Mouse (Mus musculus): ENCODE measurements around the gene Prkd2. TPM values are rescaled to one million over a fixed set of nuclear protein-coding genes. Genes with fewer than 3 reads are reported as not detected.

Gene Prkd2
- polyA plus RNA-seq, 1 experiment from 2014 or later, result 9.9 TPM

- Histone ChIP-seq H3K9ac (peak overlapping the region; percentile 51), H3K4me2 (peak overlapping the region; percentile 97), H3K36me3 (peaks cover 22% of the 10 kb centered on the region), H3K9me3 (replicated peaks) (no peaks in the 10 kb centered on the region), H3K27me3 (no peaks in the 10 kb centered on the region), H3K4me3 (peak overlapping the region; percentile 86), H3K4me1 (replicated peaks) (peaks cover 34% of the 10 kb centered on the region), H3K27ac (peak overlapping the region; percentile 88)
- ATAC-seq (replicated peaks; ENCODE audit: insufficient number of reproducible peaks, insufficient read depth, low FRiP score, low read depth), result 0 out of 2 replicates have a peak, but pooled peaks have one; percentile 2
- 42% methylated on average over 14 of the region's 14 CpGs for WGBS
These were observed 2.5 kb downstream of the Prkd2 start for GRCm38 (mm10) chr7:16845072-16845819.

- Histone ChIP-seq H3K27me3 (no peaks in the 10 kb centered on the region), H3K36me3 (peaks cover 16% of the 10 kb centered on the region), H3K4me2 (peak overlapping the region; percentile 97), H3K4me3 (peak overlapping the region; percentile 86), H3K9me3 (replicated peaks) (no peaks in the 10 kb centered on the region), H3K27ac (peak overlapping the region; percentile 88), H3K4me1 (replicated peaks) (peaks cover 34% of the 10 kb centered on the region), H3K9ac (peak overlapping the region; percentile 51; the same call in 1 of the 2 replicates)
- WGBS, result 42% methylated on average over 10 of the region's 10 CpGs
- ATAC-seq (replicated peaks; ENCODE audit: insufficient number of reproducible peaks, insufficient read depth, low FRiP score, low read depth), result 0 out of 2 replicates have a peak, but pooled peaks have one; percentile 7
These were observed 3.1 kb downstream of the Prkd2 start for GRCm38 (mm10) chr7:16845820-16846167.

GRCm38 (mm10) chr7:16846775-16847174 is 4.1 kb downstream of the Prkd2 start:
- no peak overlapping the region for H3K27ac ChIP-seq
- H3K9ac ChIP-seq, result no peak overlapping the region
- peaks cover 29% of the 10 kb centered on the region for H3K4me1 ChIP-seq (replicated peaks)
- H3K9me3 ChIP-seq (replicated peaks), result no peaks in the 10 kb centered on the region
- WGBS, result 93% methylated on average over 5 of the region's 5 CpGs
- H3K4me2 ChIP-seq, result no peak overlapping the region
- no peak overlapping the region for H3K4me3 ChIP-seq
- no peak for ATAC-seq (replicated peaks; ENCODE audit: insufficient number of reproducible peaks, insufficient read depth, low FRiP score, low read depth)
- no peaks in the 10 kb centered on the region for H3K27me3 ChIP-seq
- H3K36me3 ChIP-seq, result peaks cover 15% of the 10 kb centered on the region

GRCm38 (mm10) chr7:16847507-16847906 is 4.8 kb downstream of the Prkd2 start:
- 82% methylated on average over 19 of the region's 19 CpGs for WGBS
- H3K9me3 ChIP-seq (replicated peaks), result no peaks in the 10 kb centered on the region
- no peak overlapping the region for H3K4me2 ChIP-seq
- no peak overlapping the region for H3K4me3 ChIP-seq
- H3K9ac ChIP-seq, result no peak overlapping the region
- H3K4me1 ChIP-seq (replicated peaks), result peaks cover 24% of the 10 kb centered on the region
- no peaks in the 10 kb centered on the region for H3K27me3 ChIP-seq
- H3K27ac ChIP-seq, result no peak overlapping the region
- H3K36me3 ChIP-seq, result peaks cover 20% of the 10 kb centered on the region
- ATAC-seq (replicated peaks; ENCODE audit: insufficient number of reproducible peaks, insufficient read depth, low FRiP score, low read depth), result no peak

- H3K4me1 ChIP-seq (replicated peaks), result peaks cover 23% of the 10 kb centered on the region
- no peaks in the 10 kb centered on the region for H3K27me3 ChIP-seq
- H3K36me3 ChIP-seq, result peaks cover 28% of the 10 kb centered on the region
- H3K9me3 ChIP-seq (replicated peaks), result no peaks in the 10 kb centered on the region
- WGBS, result 35% methylated on average over 17 of the region's 17 CpGs
- no peak overlapping the region for H3K4me2 ChIP-seq
- ATAC-seq (replicated peaks; ENCODE audit: insufficient number of reproducible peaks, insufficient read depth, low FRiP score, low read depth), result no peak
- no peak overlapping the region for H3K27ac ChIP-seq
- no peak overlapping the region for H3K4me3 ChIP-seq
- H3K9ac ChIP-seq, result no peak overlapping the region
These were observed 5.9 kb downstream of the Prkd2 start for GRCm38 (mm10) chr7:16848579-16848978.

- H3K9ac ChIP-seq, result no peak overlapping the region
- ATAC-seq (replicated peaks; ENCODE audit: insufficient number of reproducible peaks, insufficient read depth, low FRiP score, low read depth), result no peak
- no peaks in the 10 kb centered on the region for H3K4me1 ChIP-seq (replicated peaks)
- H3K4me2 ChIP-seq, result no peak overlapping the region
- no peak overlapping the region for H3K4me3 ChIP-seq
- H3K27ac ChIP-seq, result no peak overlapping the region
- no peaks in the 10 kb centered on the region for H3K27me3 ChIP-seq
- no peaks in the 10 kb centered on the region for H3K9me3 ChIP-seq (replicated peaks)
- H3K36me3 ChIP-seq, result peaks cover 57% of the 10 kb centered on the region
- WGBS, result 82% methylated on average over 4 of the region's 4 CpGs
These were observed 8.9 kb downstream of the Prkd2 start for GRCm38 (mm10) chr7:16851636-16852035.

GRCm38 (mm10) chr7:16853302-16853831 is 10.7 kb downstream of the Prkd2 start:
- Histone ChIP-seq H3K9ac (no peak overlapping the region), H3K4me3 (no peak overlapping the region), H3K4me1 (replicated peaks) (no peaks in the 10 kb centered on the region), H3K27ac (no peak overlapping the region), H3K4me2 (no peak overlapping the region), H3K9me3 (replicated peaks) (no peaks in the 10 kb centered on the region), H3K27me3 (no peaks in the 10 kb centered on the region), H3K36me3 (peaks cover 71% of the 10 kb centered on the region)
- WGBS, result 77% methylated on average over 14 of the region's 14 CpGs
- ATAC-seq (replicated peaks; ENCODE audit: insufficient number of reproducible peaks, insufficient read depth, low FRiP score, low read depth), result no peak

GRCm38 (mm10) chr7:16858336-16858735 is 15.6 kb downstream of the Prkd2 start:
- ATAC-seq (replicated peaks; ENCODE audit: insufficient number of reproducible peaks, insufficient read depth, low FRiP score, low read depth), result no peak
- peaks cover 58% of the 10 kb centered on the region for H3K36me3 ChIP-seq
- WGBS, result 31% methylated on average over 17 of the region's 17 CpGs
- H3K9me3 ChIP-seq (replicated peaks), result no peaks in the 10 kb centered on the region
- H3K4me3 ChIP-seq, result no peak overlapping the region
- no peaks in the 10 kb centered on the region for H3K27me3 ChIP-seq
- no peak overlapping the region for H3K4me2 ChIP-seq
- H3K27ac ChIP-seq, result no peak overlapping the region
- no peak overlapping the region for H3K9ac ChIP-seq
- H3K4me1 ChIP-seq (replicated peaks), result no peaks in the 10 kb centered on the region

GRCm38 (mm10) chr7:16859902-16860651 is 17.4 kb downstream of the Prkd2 start:
- ATAC-seq (replicated peaks; ENCODE audit: insufficient number of reproducible peaks, insufficient read depth, low FRiP score, low read depth), result no peak
- Histone ChIP-seq H3K27me3 (no peaks in the 10 kb centered on the region), H3K4me1 (replicated peaks) (no peaks in the 10 kb centered on the region), H3K9ac (no peak overlapping the region), H3K4me2 (no peak overlapping the region), H3K4me3 (no peak overlapping the region), H3K27ac (no peak overlapping the region), H3K9me3 (replicated peaks) (no peaks in the 10 kb centered on the region), H3K36me3 (peaks cover 55% of the 10 kb centered on the region)
- 34% methylated on average over 5 of the region's 5 CpGs for WGBS

GRCm38 (mm10) chr7:16867488-16867887 is 24.8 kb downstream of the Prkd2 start:
- H3K4me2 ChIP-seq, result no peak overlapping the region
- H3K4me1 ChIP-seq (replicated peaks), result no peaks in the 10 kb centered on the region
- no peak overlapping the region for H3K27ac ChIP-seq
- peaks cover 35% of the 10 kb centered on the region for H3K36me3 ChIP-seq
- 85% methylated on average over 3 of the region's 3 CpGs for WGBS
- no peaks in the 10 kb centered on the region for H3K27me3 ChIP-seq
- no peak overlapping the region for H3K9ac ChIP-seq
- no peak for ATAC-seq (replicated peaks; ENCODE audit: insufficient number of reproducible peaks, insufficient read depth, low FRiP score, low read depth)
- no peak overlapping the region for H3K4me3 ChIP-seq
- no peaks in the 10 kb centered on the region for H3K9me3 ChIP-seq (replicated peaks)

GRCm38 (mm10) chr7:16869497-16869896 is 26.8 kb downstream of the Prkd2 start:
- no peaks in the 10 kb centered on the region for H3K9me3 ChIP-seq (replicated peaks)

More at GRCm38 (mm10) chr7:16869497-16869896, 26.8 kb downstream of the Prkd2 start:
- Histone ChIP-seq H3K27me3 (no peaks in the 10 kb centered on the region), H3K4me3 (no peak overlapping the region), H3K36me3 (peaks cover 28% of the 10 kb centered on the region), H3K9ac (no peak overlapping the region), H3K4me2 (peak overlapping the region; percentile 2; the same call in 1 of the 2 replicates), H3K4me1 (replicated peaks) (peaks cover 3% of the 10 kb centered on the region; the same call in 1 of the 2 replicates), H3K27ac (no peak overlapping the region)
- WGBS, result 40% methylated on average over 16 of the region's 16 CpGs
- ATAC-seq (replicated peaks; ENCODE audit: insufficient number of reproducible peaks, insufficient read depth, low FRiP score, low read depth), result peak; percentile 69

All from heart, embryonic 15.5 days (tissue).